Mouse (Mus musculus): ENCODE measurements at regions not wholly inside any gene's neighbourhood (a gene's known extent, or its start where the extent isn't known, plus 50 kb on each side); places are given as distances from the start of the nearest gene placed in this dataset.

- 98% methylated on average over 2 of the region's 2 CpGs for WGBS
- H3K27me3 ChIP-seq (ENCODE audit: insufficient read depth, low read length), result no peaks in the 10 kb centered on the region
- DNase-seq (ENCODE audit: low spot score) (no peak), ATAC-seq (replicated peaks; ENCODE audit: low FRiP score, low read depth) (no peak)
- H3K4me3 ChIP-seq (replicated peaks; ENCODE audit: low read depth, low read length), result no peak overlapping the region
- no peaks in the 10 kb centered on the region for H3K9me3 ChIP-seq (replicated peaks; ENCODE audit: low read length)
- no peak for TF ChIP-seq CTCF (IDR thresholded peaks at IDR 0.05; ENCODE audit: low read depth)
- no peak overlapping the region for H3K27ac ChIP-seq
- H3K36me3 ChIP-seq (ENCODE audit: insufficient read depth, low read length), result no peaks in the 10 kb centered on the region
- no peak overlapping the region for H3K9ac ChIP-seq (ENCODE audit: low read depth, low read length)
- H3K4me1 ChIP-seq (replicated peaks; ENCODE audit: insufficient read depth, low read length), result no peaks in the 10 kb centered on the region
- H3K4me2 ChIP-seq (ENCODE audit: low read length), result no peak overlapping the region
Observed at GRCm38 (mm10) chr12:44145321-44145720, 64.8 kb downstream of the Dnajb9 start.

DNA sequence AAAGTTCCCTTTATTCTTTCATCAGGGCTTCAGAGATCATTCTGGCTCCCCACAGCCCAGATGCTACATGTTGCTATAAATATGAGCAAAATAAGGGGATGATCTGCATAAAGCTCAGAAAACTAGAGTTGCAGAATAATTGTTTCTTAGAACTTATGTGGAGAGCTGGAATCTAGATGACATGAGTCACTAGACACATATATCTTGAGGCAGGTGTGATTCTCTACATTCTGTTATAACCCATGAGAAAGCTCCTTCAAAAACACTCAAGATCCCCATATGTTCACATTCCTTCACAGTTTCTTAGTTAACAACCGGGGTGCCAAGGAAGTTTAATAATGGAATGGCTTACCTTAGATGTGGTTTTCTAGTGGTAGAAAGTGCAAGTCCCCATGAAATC, 71.1 kb downstream of the Dnajb9 start:
- Histone ChIP-seq H3K4me1 (replicated peaks; ENCODE audit: insufficient read depth, low read length) (no peaks in the 10 kb centered on the region), H3K9me3 (replicated peaks; ENCODE audit: low read length) (no peaks in the 10 kb centered on the region), H3K36me3 (ENCODE audit: insufficient read depth, low read length) (no peaks in the 10 kb centered on the region), H3K27me3 (ENCODE audit: insufficient read depth, low read length) (no peaks in the 10 kb centered on the region), H3K9ac (ENCODE audit: low read depth, low read length) (no peak overlapping the region), H3K4me2 (ENCODE audit: low read length) (no peak overlapping the region), H3K27ac (no peak overlapping the region), H3K4me3 (replicated peaks; ENCODE audit: low read depth, low read length) (no peak overlapping the region)
- no peak for ATAC-seq (replicated peaks; ENCODE audit: low FRiP score, low read depth)
- DNase-seq (ENCODE audit: low spot score), result no peak
- 96% methylated on average over 1 of the region's 1 CpGs for WGBS
- TF ChIP-seq CTCF (IDR thresholded peaks at IDR 0.05; ENCODE audit: low read depth), result no peak

DNA sequence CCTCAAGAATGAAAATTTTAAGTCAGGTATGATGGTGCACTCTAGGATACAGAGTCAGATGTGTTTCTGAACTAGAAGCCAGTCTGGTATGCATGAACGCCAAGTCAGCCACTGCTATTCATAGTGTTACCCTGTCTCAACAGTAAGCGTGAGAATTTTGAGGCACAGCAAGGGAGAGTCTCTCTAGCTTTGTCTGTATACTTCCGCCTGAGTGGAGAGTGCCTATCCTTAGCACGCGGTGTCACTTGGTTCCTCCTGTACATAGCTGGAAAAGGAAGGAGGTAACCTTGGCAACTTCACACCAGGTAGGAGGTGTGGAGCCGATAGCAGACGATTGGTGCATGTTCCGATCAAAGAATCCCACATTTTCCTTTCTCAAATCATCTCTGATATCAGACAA, 81.3 kb downstream of the Dnajb9 start:
- Histone ChIP-seq H3K36me3 (ENCODE audit: insufficient read depth, low read length) (no peaks in the 10 kb centered on the region), H3K27me3 (ENCODE audit: insufficient read depth, low read length) (no peaks in the 10 kb centered on the region), H3K27ac (no peak overlapping the region), H3K9ac (ENCODE audit: low read depth, low read length) (no peak overlapping the region), H3K4me3 (replicated peaks; ENCODE audit: low read depth, low read length) (no peak overlapping the region), H3K9me3 (replicated peaks; ENCODE audit: low read length) (no peaks in the 10 kb centered on the region), H3K4me2 (ENCODE audit: low read length) (no peak overlapping the region), H3K4me1 (replicated peaks; ENCODE audit: insufficient read depth, low read length) (no peaks in the 10 kb centered on the region)
- no peak for ATAC-seq (replicated peaks; ENCODE audit: low FRiP score, low read depth)
- DNase-seq (ENCODE audit: low spot score), result no peak
- no peak for TF ChIP-seq CTCF (IDR thresholded peaks at IDR 0.05; ENCODE audit: low read depth)
- 89% methylated on average over 8 of the region's 8 CpGs for WGBS

GRCm38 (mm10) chr12:44105085-44105484, 105.0 kb downstream of the Dnajb9 start:
- Histone ChIP-seq H3K4me1 (replicated peaks; ENCODE audit: insufficient read depth, low read length) (no peaks in the 10 kb centered on the region), H3K36me3 (ENCODE audit: insufficient read depth, low read length) (no peaks in the 10 kb centered on the region), H3K27ac (no peak overlapping the region), H3K4me2 (ENCODE audit: low read length) (no peak overlapping the region), H3K9me3 (replicated peaks; ENCODE audit: low read length) (no peaks in the 10 kb centered on the region), H3K9ac (ENCODE audit: low read depth, low read length) (no peak overlapping the region), H3K4me3 (replicated peaks; ENCODE audit: low read depth, low read length) (no peak overlapping the region), H3K27me3 (ENCODE audit: insufficient read depth, low read length) (no peaks in the 10 kb centered on the region)
- ATAC-seq (replicated peaks; ENCODE audit: low FRiP score, low read depth) (no peak), DNase-seq (ENCODE audit: low spot score) (peak; percentile 76)
- WGBS, result 38% methylated on average over 2 of the region's 2 CpGs
- TF ChIP-seq CTCF (IDR thresholded peaks at IDR 0.05; ENCODE audit: low read depth), result peak; percentile 78

DNA sequence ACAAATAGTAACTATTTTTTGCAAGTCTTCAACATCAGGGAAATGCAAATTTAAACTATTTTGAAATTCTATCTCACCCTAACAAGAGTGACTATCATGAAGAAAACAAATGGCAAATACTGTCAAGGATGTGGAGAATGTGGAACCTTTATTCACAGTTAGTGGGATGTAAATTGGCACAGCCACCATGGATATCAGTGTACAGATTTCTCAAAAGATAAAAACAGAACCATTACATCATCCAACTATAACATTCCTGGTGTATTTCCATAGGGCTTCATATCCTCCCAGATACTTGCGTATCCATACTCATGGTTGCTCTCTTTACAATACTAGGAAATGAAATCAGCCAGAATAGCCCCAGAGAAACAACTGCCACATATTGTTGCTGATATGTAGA, 110.9 kb downstream of the Dnajb9 start:
- H3K27me3 ChIP-seq (ENCODE audit: insufficient read depth, low read length), result no peaks in the 10 kb centered on the region
- no peak overlapping the region for H3K4me3 ChIP-seq (replicated peaks; ENCODE audit: low read depth, low read length)
- no peaks in the 10 kb centered on the region for H3K9me3 ChIP-seq (replicated peaks; ENCODE audit: low read length)
- no peaks in the 10 kb centered on the region for H3K36me3 ChIP-seq (ENCODE audit: insufficient read depth, low read length)
- H3K9ac ChIP-seq (ENCODE audit: low read depth, low read length), result no peak overlapping the region
- DNase-seq (ENCODE audit: low spot score), result no peak
- TF ChIP-seq CTCF (IDR thresholded peaks at IDR 0.05; ENCODE audit: low read depth), result no peak
- H3K4me2 ChIP-seq (ENCODE audit: low read length), result no peak overlapping the region
- no peaks in the 10 kb centered on the region for H3K4me1 ChIP-seq (replicated peaks; ENCODE audit: insufficient read depth, low read length)
- 98% methylated on average over 1 of the region's 1 CpGs for WGBS
- no peak for ATAC-seq (replicated peaks; ENCODE audit: low FRiP score, low read depth)
- no peak overlapping the region for H3K27ac ChIP-seq

DNA sequence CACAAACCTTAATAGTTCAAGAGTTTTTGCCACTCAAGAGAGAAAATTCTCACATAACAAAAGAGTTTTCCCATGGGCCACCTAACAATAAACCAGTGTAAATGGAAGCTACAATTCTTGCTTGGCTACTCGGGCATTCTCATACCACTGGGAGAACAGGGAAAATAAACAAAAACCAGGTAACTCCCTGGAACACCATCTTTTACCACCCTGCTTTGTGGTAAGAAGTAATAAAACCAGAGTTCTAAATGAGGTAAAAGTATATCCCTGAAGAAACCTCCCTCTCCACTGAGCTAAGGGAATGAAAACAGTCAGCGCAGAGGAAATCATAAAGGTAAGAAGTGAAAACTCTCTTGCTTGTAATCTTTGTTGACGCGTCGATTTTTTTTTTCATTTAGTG, 138.4 kb downstream of the Dnajb9 start:
- Histone ChIP-seq H3K9ac (ENCODE audit: low read depth, low read length) (no peak overlapping the region), H3K4me2 (ENCODE audit: low read length) (no peak overlapping the region), H3K4me1 (replicated peaks; ENCODE audit: insufficient read depth, low read length) (no peaks in the 10 kb centered on the region), H3K36me3 (ENCODE audit: insufficient read depth, low read length) (no peaks in the 10 kb centered on the region), H3K27ac (no peak overlapping the region), H3K4me3 (replicated peaks; ENCODE audit: low read depth, low read length) (no peak overlapping the region), H3K9me3 (replicated peaks; ENCODE audit: low read length) (no peaks in the 10 kb centered on the region), H3K27me3 (ENCODE audit: insufficient read depth, low read length) (no peaks in the 10 kb centered on the region)
- no peak for ATAC-seq (replicated peaks; ENCODE audit: low FRiP score, low read depth)
- 49% methylated on average over 5 of the region's 5 CpGs for WGBS
- peak; percentile 59 for DNase-seq (ENCODE audit: low spot score)
- no peak for TF ChIP-seq CTCF (IDR thresholded peaks at IDR 0.05; ENCODE audit: low read depth)

DNA sequence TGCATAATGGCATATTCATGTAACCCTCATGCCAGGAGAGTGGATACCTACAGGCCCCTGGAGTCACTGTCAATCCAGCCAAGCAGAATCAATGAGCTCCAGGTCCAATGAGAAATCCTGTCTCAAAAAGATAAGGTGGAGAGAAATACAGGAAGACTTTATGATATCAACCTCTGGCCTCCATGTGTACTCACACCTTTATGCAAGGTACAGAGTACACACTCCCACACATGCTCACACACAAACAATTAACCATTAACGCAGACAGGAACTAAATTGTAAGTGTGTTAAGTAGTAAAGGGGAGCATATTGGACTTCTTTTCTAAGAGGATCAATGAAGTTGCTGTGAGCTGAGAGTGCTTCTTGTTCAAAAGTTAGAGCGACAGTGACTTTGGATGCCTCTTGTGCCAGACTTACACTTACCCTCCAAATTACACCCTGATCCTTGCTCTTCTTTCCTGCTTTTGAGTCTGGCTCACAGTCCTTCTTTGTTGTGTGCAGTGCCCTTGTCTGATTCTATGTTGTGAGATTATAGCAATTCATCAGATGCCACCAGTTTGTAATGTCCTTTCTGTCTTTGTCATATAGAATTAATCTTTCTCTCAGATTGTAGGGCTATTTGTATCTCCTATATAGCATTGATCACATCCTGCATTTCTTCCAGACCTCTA, 153.5 kb downstream of the Dnajb9 start:
- TF ChIP-seq CTCF (IDR thresholded peaks at IDR 0.05; ENCODE audit: low read depth), result no peak
- Histone ChIP-seq H3K36me3 (ENCODE audit: insufficient read depth, low read length) (no peaks in the 10 kb centered on the region), H3K9ac (ENCODE audit: low read depth, low read length) (no peak overlapping the region), H3K4me2 (ENCODE audit: low read length) (no peak overlapping the region), H3K9me3 (replicated peaks; ENCODE audit: low read length) (no peaks in the 10 kb centered on the region), H3K4me1 (replicated peaks; ENCODE audit: insufficient read depth, low read length) (no peaks in the 10 kb centered on the region), H3K4me3 (replicated peaks; ENCODE audit: low read depth, low read length) (no peak overlapping the region), H3K27ac (no peak overlapping the region), H3K27me3 (ENCODE audit: insufficient read depth, low read length) (no peaks in the 10 kb centered on the region)
- DNase-seq (ENCODE audit: low spot score), result no peak
- no peak for ATAC-seq (replicated peaks; ENCODE audit: low FRiP score, low read depth)
- WGBS, result 90% methylated on average over 2 of the region's 2 CpGs
